Mouse (Mus musculus) CH12.LX (cell line): ENCODE data around the gene Aip. TPM values are rescaled to one million over a fixed set of nuclear protein-coding genes. Genes with fewer than 3 reads are reported as not detected.

Experiments
- DNase-seq: peaks from one replicate; pipeline ENCODE4 v3.0.0-alpha.2; 2013; ENCODE audit errors: extremely low read depth
- H3K27ac ChIP-seq: 2 replicates; pipeline ENCODE4 v1.5.1; 2012; ENCODE audit warnings: low read depth, mild to moderate bottlenecking, control low read depth, moderate library complexity; ENCODE audit not compliant: insufficient read depth
- H3K27me3 ChIP-seq: replicated peaks from 2 replicates; pipeline ENCODE3; 2012; ENCODE audit warnings: inconsistent platforms
- H3K36me3 ChIP-seq, 2 experiments: replicated peaks in 1 of 2; 2 replicates each; pipeline versions ENCODE3 to v1.6.1; 2012; ENCODE audit warnings: inconsistent platforms in 1 of 2, low read length in 1 of 2, mild to moderate bottlenecking in 1 of 2, mixed read lengths in 1 of 2, moderate library complexity in 1 of 2; ENCODE audit not compliant: control insufficient read depth in 1 of 2, insufficient read depth in 1 of 2
- H3K4me1 ChIP-seq, 2 experiments: 2 replicates each; pipeline ENCODE4 v1.6.1; 2012; ENCODE audit warnings: inconsistent platforms in 1 of 2, moderate library complexity in 1 of 2; ENCODE audit not compliant: insufficient read depth in 2 of 2, control insufficient read depth in 1 of 2
- H3K4me2 ChIP-seq: 2 replicates; pipeline ENCODE4 v1.6.1; 2012; ENCODE audit warnings: low read depth, mild to moderate bottlenecking, control low read depth; ENCODE audit not compliant: poor library complexity, insufficient read depth, severe bottlenecking
- H3K4me3 ChIP-seq, 3 experiments: fragments of 150-350 bp in 1 of 3; sonication (generic) in 1 of 3; replicated peaks in 1 of 3; 2 replicates each; pipeline versions ENCODE3 to v1.5.1; 2011 to 2012; ENCODE audit warnings: low read depth in 2 of 3, low read length in 2 of 3, mild to moderate bottlenecking in 2 of 3, moderate library complexity in 2 of 3, control low read depth in 1 of 3, improper control_type of control experiment in 1 of 3, inconsistent platforms in 1 of 3, mixed read lengths in 1 of 3; ENCODE audit not compliant: poor library complexity in 1 of 3
- H3K79me2 ChIP-seq: replicated peaks from 2 replicates; pipeline ENCODE4 v1.6.1; 2012; ENCODE audit warnings: mild to moderate bottlenecking, moderate library complexity; ENCODE audit not compliant: control insufficient read depth, poor library complexity, insufficient read depth, severe bottlenecking; ENCODE audit errors: extremely low read depth
- H3K9ac ChIP-seq: 2 replicates; pipeline ENCODE4 v1.6.1; 2012; ENCODE audit warnings: low read depth, mild to moderate bottlenecking, control low read depth, moderate library complexity; ENCODE audit not compliant: insufficient read depth
- H3K9me3 ChIP-seq: replicated peaks from 2 replicates; pipeline ENCODE3; 2012; ENCODE audit warnings: low read length, inconsistent platforms, mixed read lengths
- CHD1 ChIP-seq: IDR thresholded peaks from 2 replicates; pipeline ENCODE4 v1.6.1; 2012; ENCODE audit warnings: low read depth, low read length, improper control_type of control experiment, inconsistent platforms
- CHD2 ChIP-seq: IDR thresholded peaks from 2 replicates; pipeline ENCODE4 v1.6.1; 2011; ENCODE audit warnings: low read length, improper control_type of control experiment
- E2F4 ChIP-seq: IDR thresholded peaks from 2 replicates; pipeline ENCODE4 v1.6.1; 2011; ENCODE audit warnings: low read depth, low read length, improper control_type of control experiment; ENCODE audit not compliant: insufficient replicate concordance
- ELF1 ChIP-seq: IDR thresholded peaks from 2 replicates; pipeline ENCODE4 v1.6.1; 2014; ENCODE audit warnings: low read depth, mild to moderate bottlenecking, inconsistent platforms, low read length, improper control_type of control experiment
- ETS1 ChIP-seq: conservative IDR thresholded peaks from 2 replicates; pipeline ENCODE4 v1.6.1; 2012; ENCODE audit warnings: low read depth, mild to moderate bottlenecking, inconsistent platforms, low read length, improper control_type of control experiment, moderate library complexity
- HCFC1 ChIP-seq: IDR thresholded peaks from 2 replicates; pipeline ENCODE4 v1.6.1; 2012; ENCODE audit warnings: low read depth, mild to moderate bottlenecking, inconsistent platforms, low read length, improper control_type of control experiment
- IRF4 ChIP-seq: IDR thresholded peaks from 2 replicates; pipeline ENCODE4 v1.6.1; 2014; ENCODE audit warnings: low read depth, mild to moderate bottlenecking, inconsistent platforms, low read length, improper control_type of control experiment
- JUND ChIP-seq: conservative IDR thresholded peaks from 2 replicates; pipeline ENCODE4 v1.6.1; 2011; ENCODE audit warnings: low read depth, low read length, improper control_type of control experiment
- KAT2A ChIP-seq: IDR thresholded peaks from 2 replicates; pipeline ENCODE4 v1.6.1; 2012; ENCODE audit warnings: low read length, improper control_type of control experiment, inconsistent platforms; ENCODE audit not compliant: insufficient replicate concordance
- MAFK ChIP-seq: IDR thresholded peaks from 2 replicates; pipeline ENCODE4 v1.6.1; 2011; ENCODE audit warnings: low read length, improper control_type of control experiment; ENCODE audit not compliant: insufficient replicate concordance
- MAX ChIP-seq: IDR thresholded peaks from 2 replicates; pipeline ENCODE4 v1.6.1; 2011; ENCODE audit warnings: low read length, improper control_type of control experiment
- MAZ ChIP-seq: IDR thresholded peaks from 2 replicates; pipeline ENCODE4 v1.6.1; 2012; ENCODE audit warnings: low read depth, mild to moderate bottlenecking, inconsistent platforms, low read length, improper control_type of control experiment, moderate library complexity
- MEF2A ChIP-seq: IDR thresholded peaks from 2 replicates; pipeline ENCODE4 v1.6.1; 2014; ENCODE audit warnings: low read depth, mild to moderate bottlenecking, inconsistent platforms, low read length, improper control_type of control experiment, borderline replicate concordance
- NELFE ChIP-seq: IDR thresholded peaks from 2 replicates; pipeline ENCODE4 v1.6.1; 2011; ENCODE audit warnings: low read depth, low read length, improper control_type of control experiment
- NRF1 ChIP-seq: IDR thresholded peaks from 2 replicates; pipeline ENCODE4 v1.6.1; 2014; ENCODE audit warnings: low read depth, mild to moderate bottlenecking, inconsistent platforms, low read length, improper control_type of control experiment, moderate library complexity
- PAX5 ChIP-seq: IDR thresholded peaks from 2 replicates; pipeline ENCODE4 v1.6.1; 2012; ENCODE audit warnings: low read length, inconsistent platforms, mixed read lengths
- POLR2A ChIP-seq: IDR thresholded peaks from 2 replicates; pipeline ENCODE4 v1.6.1; 2011; ENCODE audit warnings: low read depth, mild to moderate bottlenecking, improper control_type of control experiment, low read length
- RAD21 ChIP-seq: IDR thresholded peaks from 2 replicates; pipeline ENCODE4 v1.6.1; 2011; ENCODE audit warnings: low read depth, mild to moderate bottlenecking, low read length, improper control_type of control experiment, moderate library complexity
- RCOR1 ChIP-seq: conservative IDR thresholded peaks from 2 replicates; pipeline ENCODE4 v1.6.1; 2012; ENCODE audit warnings: low read depth, mild to moderate bottlenecking, inconsistent platforms, low read length, improper control_type of control experiment
- SIN3A ChIP-seq: IDR thresholded peaks from 2 replicates; pipeline ENCODE4 v1.6.1; 2012; ENCODE audit warnings: low read length, improper control_type of control experiment, inconsistent platforms
- SMC3 ChIP-seq: IDR thresholded peaks from 2 replicates; pipeline ENCODE4 v1.6.1; 2011; ENCODE audit warnings: low read depth, low read length, improper control_type of control experiment
- TBP ChIP-seq: conservative IDR thresholded peaks from 2 replicates; pipeline ENCODE4 v1.6.1; 2011; ENCODE audit warnings: low read depth, low read length, improper control_type of control experiment
- TCF12 ChIP-seq: IDR thresholded peaks from 2 replicates; pipeline ENCODE4 v1.6.1; 2014; ENCODE audit warnings: low read depth, mild to moderate bottlenecking, inconsistent platforms, low read length, improper control_type of control experiment
- UBTF ChIP-seq: IDR thresholded peaks from 2 replicates; pipeline ENCODE4 v1.6.1; 2012; ENCODE audit warnings: low read depth, mild to moderate bottlenecking, inconsistent platforms, low read length, improper control_type of control experiment, moderate library complexity
- USF1 ChIP-seq: IDR thresholded peaks from 2 replicates; pipeline ENCODE4 v1.6.1; 2014; ENCODE audit warnings: low read depth, mild to moderate bottlenecking, inconsistent platforms, low read length, improper control_type of control experiment
- USF2 ChIP-seq: conservative IDR thresholded peaks from 2 replicates; pipeline ENCODE4 v1.6.1; 2011; ENCODE audit warnings: low read depth, low read length, improper control_type of control experiment
- ZC3H11A ChIP-seq: IDR thresholded peaks from 2 replicates; pipeline ENCODE4 v1.6.1; 2012; ENCODE audit warnings: low read depth, mild to moderate bottlenecking, inconsistent platforms, low read length, improper control_type of control experiment
- ZKSCAN1 ChIP-seq: IDR thresholded peaks from 2 replicates; pipeline ENCODE4 v1.6.1; 2012; ENCODE audit warnings: low read depth, inconsistent platforms, low read length, improper control_type of control experiment, borderline replicate concordance
- ZMIZ1 ChIP-seq: IDR thresholded peaks from 2 replicates; pipeline ENCODE4 v1.6.1; 2012; ENCODE audit warnings: low read depth, mild to moderate bottlenecking, inconsistent platforms, low read length, improper control_type of control experiment
- ZNF384 ChIP-seq: IDR thresholded peaks from 2 replicates; pipeline ENCODE4 v1.6.1; 2012; ENCODE audit warnings: low read depth, low read length, improper control_type of control experiment, inconsistent platforms
- dilution Hi-C: fragments of 300-500 bp; cut with MboI; formaldehyde crosslinking; loops from 2 replicates; pipeline ENCODE4 v1.14.3; 2020; ENCODE audit warnings: low sequenced_read_pairs; ENCODE audit not compliant: extremely low pct_unique_long_range_greater_than_20kb, extremely low pct_ligation_motif_present
- in situ Hi-C: fragments of 300-500 bp; cut with MboI; formaldehyde crosslinking; loops from 3 replicates; pipeline ENCODE4 v1.14.3; 2019; ENCODE audit warnings: low sequenced_read_pairs, low pct_ligation_motif_present, low pct_unique_long_range_greater_than_20kb, mixed read lengths
- polyA plus RNA-seq: library from polyadenylated mRNA; unstranded; fragments of >175 nt; gene quantifications from 2 replicates; pipeline ENCODE4 v1.2.1, GENCODE M21; 2012; ENCODE audit warnings: low read depth; ENCODE audit not compliant: insufficient read length
- total RNA-seq, 2 experiments: library from RNA; depleted of rRNA; stranded (reverse); fragments of 300-350 nt in 1 of 2; fragments of >200 nt in 1 of 2; gene quantifications; 2 replicates each; pipeline ENCODE4 v1.2.3; 2012 to 2014

The Aip gene
- total and polyA plus RNA-seq, 3 experiments, result 11.7 to 64.8 (median 39.7) TPM

DNA sequence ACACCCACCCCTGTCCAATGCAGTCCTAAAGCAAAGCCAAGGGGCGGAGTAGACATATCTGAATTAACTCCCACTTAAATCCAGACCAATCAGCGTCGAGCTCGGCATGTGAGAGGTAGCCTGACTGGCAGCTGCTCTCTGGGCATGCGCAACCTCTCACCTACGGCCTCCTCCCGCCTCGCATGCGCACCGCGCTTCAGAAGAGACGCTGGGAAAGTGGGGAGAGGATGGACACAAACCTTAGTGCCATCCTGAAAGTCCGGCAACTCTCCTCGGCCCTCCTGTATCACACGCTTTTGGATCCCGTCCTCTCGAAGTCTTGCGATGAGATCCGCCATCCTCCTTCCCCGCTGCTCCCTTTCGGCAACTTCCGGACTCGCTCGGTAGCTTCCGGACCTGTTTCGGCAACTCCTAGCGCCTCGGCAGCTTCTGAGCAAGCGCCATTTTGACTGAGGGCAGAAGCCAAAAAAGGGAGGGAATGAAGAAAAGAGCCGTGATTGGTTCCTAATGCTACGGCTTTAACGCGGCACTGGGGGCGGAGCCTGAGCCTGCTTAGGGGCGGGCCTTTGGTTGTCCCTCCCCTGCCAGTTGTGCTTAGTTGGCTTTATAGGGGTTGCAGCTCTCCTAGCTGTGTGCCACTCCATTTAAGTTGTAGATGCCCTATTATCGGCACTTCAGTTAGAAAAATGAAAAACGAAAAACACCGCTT lies 4.4 kb downstream of the Aip start:
- TF ChIP-seq NRF1, result peak; percentile 95
- peak; percentile 100 for TF ChIP-seq MAX
- TF ChIP-seq ZC3H11A, result no peak
- peak; percentile 70; the same call in 1 of the 2 replicates for TF ChIP-seq CHD2
- TF ChIP-seq NELFE, result peak; percentile 59
- TF ChIP-seq TCF12, result peak; percentile 85
- peak; percentile 93 for TF ChIP-seq ELF1
- peak; percentile 88 for TF ChIP-seq KAT2A
- no peak for TF ChIP-seq PAX5
- TF ChIP-seq ZMIZ1, result 0 out of 2 replicates have a peak, but pooled peaks have one; percentile 62
- peak; percentile 37; the same call in 1 of the 2 replicates for TF ChIP-seq ZNF384
- TF ChIP-seq MAZ, result no peak; the same call in 1 of the 2 replicates
- no peak for TF ChIP-seq USF1
- TF ChIP-seq SMC3, result no peak
- peak; percentile 25; the same call in 1 of the 2 replicates for TF ChIP-seq IRF4
- peak; percentile 34; the same call in 1 of the 2 replicates for TF ChIP-seq ETS1
- TF ChIP-seq CHD1, result no peak
- TF ChIP-seq E2F4, result no peak
- peak; percentile 46; the same call in 1 of the 2 replicates for TF ChIP-seq MAFK
- TF ChIP-seq POLR2A, result peak; percentile 72
- no peak for TF ChIP-seq JUND
- TF ChIP-seq ZKSCAN1, result no peak
- TF ChIP-seq USF2, result peak; percentile 41; the same call in 1 of the 2 replicates
- peak; percentile 95 for TF ChIP-seq HCFC1
- 0 out of 2 replicates have a peak, but pooled peaks have one; percentile 41 for TF ChIP-seq SIN3A
- TF ChIP-seq RAD21, result no peak
- no peak for TF ChIP-seq UBTF
- TF ChIP-seq MEF2A, result no peak; the same call in 1 of the 2 replicates
- TF ChIP-seq TBP, result 0 out of 2 replicates have a peak, but pooled peaks have one; percentile 56
- no peak for TF ChIP-seq RCOR1
- TF ChIP-seq, all 38 proteins: peak for 17

More for the DNA sequence above, 4.4 kb downstream of the Aip start:
- in situ Hi-C loops, result no loop called here
- Histone ChIP-seq H3K79me2 (peaks cover 6% of the 10 kb centered on the region; the same call in 1 of the 2 replicates), H3K9ac (peak overlapping the region; percentile 33; the same call in 1 of the 2 replicates), H3K4me3 (peak overlapping the region; percentile 27 to 63 (median 49)), H3K9me3 (no peaks in the 10 kb centered on the region), H3K36me3 (peaks cover 17 to 32% of the 10 kb centered on the region in 2 experiments), H3K4me1 (peaks cover 17 to 69% of the 10 kb centered on the region in 2 experiments), H3K27me3 (no peaks in the 10 kb centered on the region), H3K4me2 (peak overlapping the region; percentile 21; the same call in 1 of the 2 replicates), H3K27ac (peak overlapping the region; percentile 58)
- dilution Hi-C loops, result no loop called here
- peak; percentile 99 for DNase-seq
